Mouse (Mus musculus): ENCODE measurements at regions not wholly inside any gene's neighbourhood (a gene's known extent, or its start where the extent isn't known, plus 50 kb on each side); places are given as distances from the start of the nearest gene placed in this dataset.

GRCm38 (mm10) chr10:47857922-47858321 is 1930.6 kb downstream of the Grik2 start:
- DNase-seq (ENCODE audit: low spot score in 2 of 2), result peak in 1 of 2 experiments; percentile 27

Data from frontal cortex, postnatal 36 days (tissue).